Mouse (Mus musculus) olfactory bulb, adult 2 months (tissue): ENCODE measurements around the gene Supt4a.

Source experiments
- CTCF ChIP-seq: fragments of 200-500 bp; IDR thresholded peaks from 2 replicates; pipeline ENCODE4 v1.5.1; 2012; ENCODE audit warnings: low read depth, mild to moderate bottlenecking, low read length, moderate library complexity; ENCODE audit not compliant: insufficient read depth
- POLR2A ChIP-seq: fragments of 200-500 bp; IDR thresholded peaks from 2 replicates; pipeline ENCODE4 v1.6.1; 2012; ENCODE audit warnings: mild to moderate bottlenecking, low read depth, low read length, moderate library complexity; ENCODE audit not compliant: insufficient read depth

DNA sequence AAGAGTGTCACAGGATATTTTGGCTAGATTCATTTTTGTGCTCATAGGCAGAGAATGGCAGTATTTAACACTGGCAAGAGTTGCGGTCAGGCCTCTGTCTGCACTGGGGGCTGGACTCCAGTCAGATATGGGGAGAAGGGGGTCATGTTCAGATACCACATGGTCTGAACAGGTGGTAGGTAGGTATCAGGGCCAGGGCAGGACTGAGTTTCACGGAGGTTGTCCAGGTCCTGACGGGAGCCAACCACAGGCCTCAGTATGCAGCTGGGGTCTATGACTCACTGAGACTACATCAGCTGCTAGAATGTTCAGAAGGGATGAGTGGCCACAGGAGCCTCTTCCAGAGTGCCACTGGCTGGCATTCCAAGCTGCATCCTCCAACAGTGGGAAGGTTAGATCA is 35.0 kb downstream of the Supt4a start:
- TF ChIP-seq POLR2A (no peak), CTCF (no peak)
